Mouse (Mus musculus) spleen, adult 2 months (tissue): ENCODE data around the gene Htr7.

Source experiments
- CTCF ChIP-seq: fragments of 200-500 bp; IDR thresholded peaks from 2 replicates; pipeline ENCODE4 v1.5.1; 2011; ENCODE audit warnings: mild to moderate bottlenecking, inconsistent platforms; ENCODE audit not compliant: insufficient read depth, insufficient read length, insufficient replicate concordance; ENCODE audit errors: extremely low read depth
- POLR2A ChIP-seq: fragments of 200-500 bp; IDR thresholded peaks from 2 replicates; pipeline ENCODE4 v1.6.1; 2011; ENCODE audit warnings: low read depth, low read length, inconsistent platforms

DNA sequence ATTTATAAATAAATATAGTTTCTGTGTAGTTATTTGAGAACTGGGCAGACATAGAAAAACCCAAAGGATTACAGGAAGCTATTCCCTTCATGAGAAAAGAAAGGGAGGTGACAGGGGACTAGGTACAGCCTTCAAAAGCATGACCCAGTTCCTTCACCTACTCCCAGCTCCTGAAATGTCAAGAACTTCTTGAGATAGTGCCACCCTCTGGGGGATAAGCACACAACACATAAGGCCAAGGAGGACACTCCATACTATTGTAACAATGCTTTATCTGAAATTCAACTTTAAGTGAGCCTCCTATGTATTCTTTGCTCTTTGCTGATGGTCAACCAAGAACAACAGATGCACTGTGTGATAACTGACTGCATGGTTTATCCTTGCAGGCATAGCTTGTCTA lies 82.6 kb downstream of the Htr7 start:
- TF ChIP-seq POLR2A: no peak
- no peak for TF ChIP-seq CTCF
